Mouse (Mus musculus) lung, postnatal 10 days (tissue): Measurements from ENCODE around the gene Gm10642.

ENCODE experiments used
- DNase-seq: peaks from one replicate; pipeline ENCODE4 v3.0.0; 2021

Gene Gm10642

DNA sequence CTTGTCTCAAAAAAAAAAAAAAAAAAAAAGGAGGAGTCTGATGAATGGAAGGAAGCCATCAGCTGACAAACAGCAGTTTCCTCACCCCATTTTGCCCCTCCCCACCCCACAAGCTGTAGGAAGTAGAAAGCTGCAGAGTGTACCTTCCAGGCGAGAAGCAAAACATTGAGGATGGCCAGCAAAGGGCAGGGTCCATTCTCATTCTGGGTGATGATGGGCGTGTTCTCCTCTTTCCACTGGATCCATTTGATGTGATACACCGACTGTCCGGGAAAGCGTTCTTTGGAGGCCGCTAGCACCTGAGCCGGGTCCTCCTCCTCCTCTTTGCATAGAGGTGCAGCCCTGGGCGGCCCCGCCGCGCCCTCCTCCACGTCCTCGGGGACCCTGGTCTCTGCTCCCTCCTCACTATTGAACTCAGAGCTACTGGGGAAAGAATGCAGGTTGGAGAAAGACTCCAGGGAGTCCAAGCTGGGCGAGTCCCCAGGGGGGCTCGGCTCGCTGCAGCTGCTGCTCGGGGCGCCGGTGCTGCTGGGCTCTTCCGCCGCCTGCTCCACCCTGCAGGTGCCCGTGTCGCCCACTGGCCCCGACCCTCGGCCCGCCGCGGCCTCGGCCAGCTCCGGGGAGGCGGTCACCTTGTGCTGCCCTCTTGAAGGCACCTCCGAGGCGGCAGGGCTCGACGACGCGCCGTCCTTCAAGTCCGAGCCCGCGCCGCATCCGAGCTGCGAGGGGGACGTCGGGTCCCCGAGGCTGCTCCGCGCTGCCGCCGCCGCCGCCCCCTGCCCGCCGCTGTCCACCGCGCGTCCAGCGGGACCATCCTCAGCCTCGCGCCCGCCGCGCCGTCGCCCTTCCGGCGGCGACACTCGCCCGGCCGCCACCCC, at the start of gene Gm10642:
TSS of gene Gm10642 (plus strand) at position 122 of the 878 bp plus-strand sequence.
- peak; percentile 73 for DNase-seq

DNA sequence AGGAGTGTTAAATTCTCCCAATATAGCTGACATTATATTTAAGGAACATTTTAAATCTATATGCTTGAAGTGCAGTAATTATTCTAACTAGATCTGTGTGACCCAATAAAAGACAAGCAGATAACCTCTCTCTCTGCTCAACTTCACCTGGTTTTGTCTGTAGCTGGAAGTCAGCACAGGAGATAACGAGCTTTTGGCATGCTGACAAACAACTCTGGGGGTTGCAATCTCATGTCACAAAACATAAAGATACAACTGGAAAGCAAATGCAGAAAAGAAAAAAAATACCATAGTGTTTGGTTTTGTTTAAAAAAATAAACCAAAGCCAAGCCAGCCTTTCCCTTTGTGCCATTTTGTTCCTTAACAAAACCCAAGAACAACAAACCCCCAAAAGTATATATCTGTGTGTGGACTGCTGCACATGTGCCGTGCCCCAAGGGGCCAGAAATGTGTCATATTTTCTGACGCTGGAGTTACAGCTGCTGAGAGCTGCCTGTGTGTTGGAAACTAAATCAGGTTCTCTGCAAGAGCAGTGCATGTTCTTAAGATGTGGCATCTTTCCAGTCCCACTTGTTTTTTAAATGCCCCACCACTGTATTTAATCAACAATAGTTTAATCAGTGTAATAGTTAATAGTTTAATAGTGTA, 44.9 kb upstream of the Gm10642 start:
- no peak for DNase-seq

DNA sequence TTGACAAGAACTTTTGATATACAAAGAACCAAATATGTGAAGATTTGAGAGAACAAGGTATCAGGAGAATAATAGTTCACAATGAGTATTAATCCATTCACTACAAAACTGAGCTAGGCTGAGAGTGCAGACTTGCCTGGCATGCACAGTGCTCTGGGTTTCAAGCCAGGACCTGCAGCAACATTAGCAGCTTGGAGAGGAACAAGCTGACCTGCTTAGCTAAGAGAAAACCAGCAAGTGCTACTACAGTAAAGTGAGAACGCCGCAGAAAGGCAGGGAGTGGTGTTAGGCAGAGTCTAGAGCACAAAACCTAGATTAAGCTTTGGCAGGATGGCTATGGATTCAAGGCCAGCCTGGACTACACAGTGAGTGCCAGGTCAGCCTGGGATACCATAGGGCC, 26.3 kb upstream of the Gm10642 start:
- no peak for DNase-seq

DNA sequence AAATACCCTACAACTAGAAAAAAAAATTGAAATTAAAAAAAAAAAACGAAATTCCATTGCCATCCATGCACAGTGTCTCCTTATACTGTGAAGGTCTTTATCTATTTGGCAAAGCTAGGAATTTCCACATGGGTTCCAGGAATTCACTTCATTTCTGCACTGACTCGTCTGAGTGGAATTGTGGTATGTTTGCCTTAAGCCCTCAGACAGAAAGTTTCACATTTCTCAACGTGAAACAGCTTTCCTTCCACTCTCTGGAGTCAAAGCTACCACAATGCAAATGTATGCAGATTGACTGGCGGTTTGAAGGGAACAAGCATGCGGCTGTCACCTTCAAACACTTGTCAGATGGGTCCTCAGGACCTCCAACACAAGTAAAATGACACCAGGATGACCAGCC, 24.4 kb upstream of the Gm10642 start:
- no peak for DNase-seq

DNA sequence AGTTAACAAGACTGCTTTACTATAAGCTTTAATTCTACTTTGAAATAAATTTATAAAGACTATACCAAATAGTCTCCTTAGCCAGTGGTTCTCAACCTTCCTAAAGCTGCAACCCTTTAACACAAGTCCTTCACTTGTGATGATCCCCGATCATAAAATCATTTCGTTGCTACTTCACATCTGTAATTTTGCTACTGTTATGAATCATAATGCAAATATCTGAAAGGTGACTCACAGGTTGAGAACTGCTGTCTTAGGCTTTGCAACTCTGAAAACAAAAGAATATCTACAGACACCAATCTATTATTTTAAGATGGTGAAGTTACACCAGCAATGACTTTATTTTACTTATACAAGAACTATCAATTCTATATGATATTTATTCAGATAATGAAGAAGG, 19.3 kb upstream of the Gm10642 start:
- no peak for DNase-seq

DNA sequence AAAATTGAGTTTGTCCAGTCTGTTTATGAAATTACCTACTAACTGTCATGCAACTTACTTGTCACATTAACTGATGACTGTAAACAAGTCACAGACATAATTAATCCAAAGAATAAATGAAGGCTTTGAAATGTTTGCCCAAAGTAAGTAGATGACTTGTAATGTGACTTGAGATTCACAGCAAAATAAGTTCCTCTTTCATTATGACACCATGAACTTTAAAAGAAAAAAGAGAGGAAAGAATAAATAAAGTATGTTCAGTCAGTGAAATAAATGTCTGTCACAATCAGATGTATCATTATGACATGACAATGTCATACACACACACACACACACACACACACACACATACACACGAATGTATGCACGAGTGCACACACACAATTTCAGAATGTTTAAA, 5.8 kb upstream of the Gm10642 start:
- no peak for DNase-seq

DNA sequence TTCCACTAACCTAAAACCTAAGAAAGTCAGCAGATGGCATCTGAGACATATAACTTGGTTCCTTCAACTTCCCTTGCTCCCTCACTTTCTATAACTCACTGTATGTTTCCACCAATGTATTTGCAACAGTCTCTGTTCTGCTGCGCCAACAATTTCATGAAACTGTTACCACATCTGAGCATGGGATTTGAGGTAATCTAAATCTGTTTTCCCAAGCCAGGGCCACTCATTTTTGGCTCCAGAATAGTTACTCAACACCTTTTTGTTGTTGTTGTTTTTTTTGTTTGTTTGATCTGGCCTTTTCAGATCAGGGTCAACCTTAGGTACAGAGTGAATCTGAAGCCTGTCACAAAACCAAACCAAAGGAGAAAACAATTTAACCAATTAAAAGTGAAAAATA, 5.1 kb upstream of the Gm10642 start:
- no peak for DNase-seq

DNA sequence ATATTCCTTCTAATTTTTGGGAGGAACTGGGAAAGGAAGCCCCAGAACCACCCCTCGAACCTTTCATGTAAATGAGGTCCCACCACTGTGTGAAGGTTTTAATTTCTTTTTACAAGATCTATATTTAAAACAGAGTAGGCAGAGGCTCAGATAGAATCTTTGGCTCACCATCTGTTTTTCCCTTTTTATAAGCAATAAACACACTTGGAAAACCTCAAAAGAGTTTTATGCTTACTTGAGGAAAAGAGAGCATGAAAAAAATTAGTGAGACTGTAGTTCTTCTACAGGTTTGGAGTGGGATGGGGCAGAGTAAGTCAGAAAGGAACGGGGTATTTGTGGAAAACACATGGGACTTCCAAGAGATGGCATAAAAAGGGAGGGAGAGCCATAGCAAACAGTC, 3.8 kb upstream of the Gm10642 start:
- DNase-seq: no peak

DNA sequence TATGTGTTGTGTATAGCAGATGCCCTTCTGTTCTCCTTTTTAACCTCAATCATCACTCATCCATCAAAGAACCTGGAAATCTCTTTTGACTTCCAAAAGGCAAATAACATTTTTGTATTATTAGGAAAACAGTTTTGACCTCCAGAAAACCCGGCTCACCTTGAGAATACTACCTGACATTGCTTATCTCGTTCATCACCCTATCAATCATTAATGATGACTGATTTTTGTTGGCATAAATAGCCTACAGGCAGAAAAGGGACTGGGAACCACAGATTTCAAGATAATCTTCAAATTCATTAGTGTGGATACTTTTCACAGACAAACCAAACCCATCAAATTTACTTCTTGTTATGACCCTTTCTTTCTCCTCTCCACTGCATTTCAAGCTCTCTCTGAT, 2.2 kb upstream of the Gm10642 start:
- DNase-seq: no peak

DNA sequence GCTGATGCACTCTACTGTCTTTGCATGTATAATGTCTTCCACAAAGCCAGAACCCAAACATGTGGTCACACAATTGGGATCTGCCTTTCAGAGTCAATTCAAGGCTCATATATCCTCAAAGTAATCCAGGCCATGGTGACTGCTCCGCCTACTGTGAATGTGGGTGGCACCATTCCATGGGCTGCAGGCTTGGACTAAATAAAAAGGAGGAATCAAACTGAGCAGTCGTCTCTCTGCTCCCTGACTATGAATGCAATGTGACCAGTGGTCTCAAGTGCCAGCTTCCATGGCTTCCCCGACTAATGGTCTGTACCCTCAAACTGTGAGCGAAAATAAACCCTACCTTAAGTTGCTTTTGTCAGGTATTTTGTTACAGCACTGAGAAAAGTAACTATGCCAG, 1.6 kb upstream of the Gm10642 start:
- no peak for DNase-seq

DNA sequence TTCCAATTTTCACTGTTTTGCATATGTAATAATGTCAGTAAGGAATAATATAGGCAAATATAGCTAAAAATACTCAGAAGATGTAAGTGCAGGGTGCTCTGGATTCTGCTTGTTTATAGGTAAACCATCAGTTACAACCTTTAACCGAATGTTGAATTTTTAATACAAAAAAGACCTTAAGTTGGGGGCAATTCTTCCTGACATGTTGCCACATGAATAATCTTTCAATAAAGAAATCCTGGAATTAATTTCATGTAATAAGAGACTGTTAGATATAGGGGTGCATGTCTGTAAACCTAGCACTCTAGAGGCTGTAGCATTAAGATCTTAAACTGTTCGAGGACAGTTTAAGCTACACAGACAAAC, 304 bp upstream of the Gm10642 start:
- DNase-seq: no peak

DNA sequence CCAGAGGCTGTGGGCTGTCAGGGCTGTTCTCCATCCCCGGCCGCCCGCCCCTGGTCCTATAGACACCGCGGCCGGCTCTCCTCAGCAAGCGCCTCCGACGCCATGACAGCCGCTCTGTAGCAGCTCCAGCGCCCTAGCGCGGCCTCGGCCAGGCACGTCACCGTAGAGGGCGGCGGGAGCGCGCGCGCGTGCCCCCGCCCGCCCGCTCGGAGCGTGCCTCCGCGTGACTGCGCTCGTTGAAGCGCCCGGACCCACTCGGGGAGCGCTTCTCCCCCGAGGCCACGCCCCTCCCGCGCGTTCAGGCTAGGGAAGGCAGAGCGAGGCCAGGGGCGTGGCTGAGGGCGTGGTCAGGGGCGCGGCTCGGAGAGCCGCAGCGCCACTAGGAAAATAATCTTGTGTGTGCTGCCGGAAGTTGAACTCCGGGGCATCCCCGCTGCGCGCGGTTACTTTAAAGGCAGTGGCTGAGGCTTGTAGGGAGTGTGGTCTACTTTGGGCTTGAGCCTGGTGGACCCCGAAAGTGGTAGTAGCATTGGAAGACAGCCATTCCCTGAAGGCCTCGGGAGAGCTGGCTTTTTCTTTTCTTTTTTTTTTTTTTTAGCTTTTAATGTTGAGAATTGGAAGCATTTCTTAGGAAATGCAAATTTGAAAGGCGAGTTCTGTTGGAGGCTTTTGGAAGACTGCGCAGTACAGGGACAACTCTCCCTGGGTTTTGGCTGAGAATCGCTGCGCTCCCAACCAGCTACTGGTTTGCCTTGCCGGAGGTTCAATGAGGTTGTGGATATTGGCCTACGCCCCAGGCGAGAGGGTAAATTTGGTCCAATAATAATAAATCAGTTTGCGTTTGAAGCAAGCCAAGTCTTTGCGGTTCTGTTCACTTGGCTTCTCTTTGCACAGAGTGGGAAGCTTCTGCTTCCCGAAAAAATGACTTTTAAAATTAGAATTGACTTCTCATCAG, 1.2 kb downstream of the Gm10642 start, which contains the start of gene Mindy2:
TSS of gene Mindy2 (minus strand) at position 162 of the 955 bp plus-strand sequence.
- DNase-seq: peak; percentile 98

DNA sequence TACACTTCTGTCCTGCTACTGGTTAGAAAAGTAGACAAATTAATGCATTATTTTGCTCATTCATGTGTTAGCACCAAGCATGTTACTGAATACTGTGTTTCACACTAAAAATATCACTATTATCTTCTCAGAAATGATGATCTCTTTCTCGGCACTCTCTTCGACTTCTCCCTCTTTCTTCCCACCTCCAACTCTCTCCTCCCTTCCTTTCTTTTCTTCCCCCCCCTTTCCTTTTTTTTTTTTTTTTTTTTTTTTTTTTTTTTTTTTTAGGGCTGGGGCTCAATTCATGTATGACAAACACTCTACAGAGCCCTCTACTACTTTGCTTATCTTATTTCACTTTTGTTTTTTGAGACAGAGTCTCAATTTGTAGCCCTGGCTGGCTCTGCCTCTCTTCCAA, 2.2 kb downstream of the Gm10642 start:
- DNase-seq: no peak

DNA sequence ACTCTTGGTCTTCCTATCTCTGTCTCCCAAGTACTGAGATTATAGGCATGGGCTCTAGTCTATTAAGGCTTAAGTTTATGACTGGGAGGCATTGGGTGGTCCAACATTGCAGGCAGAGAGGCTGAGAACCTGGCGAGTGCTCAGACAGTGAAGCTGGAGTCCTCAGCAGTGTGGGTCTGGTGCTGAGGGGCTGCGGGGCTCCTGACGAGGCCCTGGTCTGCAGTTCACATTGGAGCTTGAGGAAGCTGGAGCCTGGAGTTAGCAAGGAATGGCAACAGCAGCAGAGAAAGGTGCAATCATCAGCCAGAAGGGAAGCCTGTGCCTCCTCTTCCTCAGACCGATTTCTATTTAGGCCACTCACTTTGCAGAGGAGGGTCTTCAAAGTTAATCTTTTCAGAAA, 8.8 kb downstream of the Gm10642 start:
- DNase-seq: no peak

DNA sequence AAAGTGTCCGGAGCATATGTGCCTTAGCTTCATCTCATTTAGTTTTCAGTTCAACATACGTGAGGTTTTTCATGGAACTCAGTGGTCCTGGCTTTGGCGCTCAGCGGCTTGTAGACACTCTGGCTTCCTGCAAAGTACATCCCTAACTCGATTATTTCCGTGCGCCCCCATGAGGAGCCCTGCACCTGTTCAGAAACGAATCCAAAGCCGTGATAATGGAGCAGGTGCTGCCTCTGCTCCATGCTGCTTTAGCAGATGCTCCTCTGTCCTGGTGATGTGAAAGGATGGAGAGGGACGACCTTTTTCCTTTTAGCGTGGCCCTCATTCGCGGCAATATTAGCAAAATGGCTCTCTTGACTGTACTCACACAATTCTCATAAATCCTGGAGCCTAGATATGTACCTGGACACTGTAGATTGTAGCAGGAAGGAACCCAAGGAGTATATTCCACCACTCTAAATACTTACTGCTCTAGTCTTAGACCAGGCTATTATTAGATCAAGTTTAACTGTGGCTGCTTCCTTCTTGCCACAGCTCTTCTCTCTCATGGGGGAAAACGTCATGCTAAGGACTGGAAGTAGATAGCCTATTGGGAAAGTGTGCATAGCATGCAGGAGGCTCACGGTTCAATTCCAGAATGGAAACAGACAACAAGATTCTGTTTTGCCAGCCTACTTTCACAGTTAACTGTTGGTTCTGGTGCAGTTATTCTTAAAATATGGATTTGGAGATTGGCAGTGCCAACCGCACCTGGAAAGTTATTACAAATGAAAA, 9.5 kb downstream of the Gm10642 start:
- no peak for DNase-seq

DNA sequence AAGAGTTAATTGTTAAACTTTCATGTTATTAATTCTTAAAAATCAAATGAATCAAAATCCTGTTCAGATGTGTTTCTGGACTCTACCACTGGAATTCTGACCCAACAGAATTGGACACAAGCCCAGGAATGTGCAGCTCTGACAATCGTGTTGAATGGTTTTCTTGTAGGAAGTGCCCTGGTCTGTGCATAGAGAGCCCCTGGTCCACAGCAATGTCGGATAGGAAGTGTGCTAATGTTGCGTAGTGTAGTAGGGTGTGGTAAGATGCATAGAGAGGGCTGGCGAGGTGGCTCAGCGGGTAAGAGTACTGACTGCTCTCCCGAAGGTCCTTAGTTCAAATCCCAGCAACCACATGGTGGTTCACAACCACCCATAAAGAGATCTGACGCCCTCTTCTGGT, 10.8 kb downstream of the Gm10642 start:
- DNase-seq: peak; percentile 28

DNA sequence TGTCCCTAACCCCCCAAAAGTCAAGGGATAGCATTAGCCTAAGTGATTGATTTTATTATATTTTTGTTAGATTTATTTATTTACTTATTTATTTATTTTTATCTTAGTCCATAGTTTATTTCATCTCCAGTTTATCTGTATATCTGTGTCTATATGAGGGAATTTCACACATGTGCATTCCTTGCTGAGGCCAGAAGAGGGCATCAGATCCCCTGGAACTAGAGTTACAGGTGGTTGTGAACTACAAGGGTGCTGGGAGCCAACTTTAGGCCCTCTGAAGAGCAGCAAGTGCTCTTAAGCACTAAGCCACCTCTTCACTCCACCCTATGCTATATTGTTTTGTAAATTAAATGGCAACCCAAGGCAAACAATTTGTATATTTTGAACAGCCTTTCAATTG, 12.0 kb downstream of the Gm10642 start:
- no peak for DNase-seq

DNA sequence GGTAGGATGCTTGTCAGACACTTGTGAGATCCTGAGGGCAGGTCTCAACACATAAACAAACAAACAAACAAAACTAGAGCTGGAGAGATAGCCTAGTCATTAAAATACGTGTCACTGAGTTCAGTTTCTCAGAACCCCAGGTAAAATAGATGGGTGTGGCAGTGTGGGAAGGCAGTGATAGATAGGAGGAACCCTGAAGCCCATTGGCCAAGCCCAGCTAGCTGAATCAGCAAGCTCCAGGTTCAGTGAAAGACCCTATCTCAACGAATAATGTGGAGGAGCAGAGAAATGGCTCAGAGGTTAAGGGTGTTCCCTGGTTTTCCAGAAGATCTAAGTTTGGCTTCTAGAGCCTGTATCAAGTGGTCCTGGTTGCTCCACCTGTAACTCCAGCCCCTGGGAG, 13.1 kb downstream of the Gm10642 start:
- DNase-seq: no peak

DNA sequence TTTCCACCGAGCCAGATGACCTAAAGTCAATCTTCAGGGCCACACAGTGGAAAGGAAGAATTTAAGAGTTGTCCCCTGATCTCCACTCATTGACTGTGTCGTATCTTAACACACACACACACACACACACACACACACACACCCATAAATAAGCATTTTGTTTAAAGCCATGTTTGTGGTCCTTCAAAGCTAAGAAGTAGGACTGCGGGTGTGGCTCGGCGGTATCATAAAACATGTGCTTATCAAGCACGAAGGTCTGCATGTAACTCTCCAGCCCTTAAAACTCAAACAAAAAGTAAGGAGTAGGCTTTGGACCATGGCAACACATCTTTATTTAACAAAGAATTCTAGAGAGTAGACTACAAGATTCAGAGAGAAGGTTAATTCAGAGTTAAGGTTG, 14.3 kb downstream of the Gm10642 start:
- DNase-seq: no peak

DNA sequence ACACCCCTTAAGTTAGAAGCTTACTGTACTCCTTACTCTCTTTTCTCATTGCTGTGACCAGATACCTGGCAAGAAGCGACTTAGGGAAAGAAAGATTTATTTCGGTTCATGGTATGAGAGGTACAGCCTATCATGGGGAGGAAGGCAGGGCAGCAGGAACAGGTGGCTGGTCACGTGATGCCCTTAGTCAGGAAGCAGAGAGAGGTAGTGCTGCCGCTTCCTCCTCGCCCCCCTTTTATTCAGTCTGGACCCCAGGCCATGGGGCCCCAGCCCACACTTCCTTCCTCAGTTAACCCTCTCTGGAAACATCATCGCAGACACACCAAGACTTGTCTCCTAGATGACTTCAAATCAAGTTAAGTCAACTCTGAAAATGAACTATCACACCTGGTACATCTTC, 15.2 kb downstream of the Gm10642 start:
- DNase-seq: peak; percentile 18

DNA sequence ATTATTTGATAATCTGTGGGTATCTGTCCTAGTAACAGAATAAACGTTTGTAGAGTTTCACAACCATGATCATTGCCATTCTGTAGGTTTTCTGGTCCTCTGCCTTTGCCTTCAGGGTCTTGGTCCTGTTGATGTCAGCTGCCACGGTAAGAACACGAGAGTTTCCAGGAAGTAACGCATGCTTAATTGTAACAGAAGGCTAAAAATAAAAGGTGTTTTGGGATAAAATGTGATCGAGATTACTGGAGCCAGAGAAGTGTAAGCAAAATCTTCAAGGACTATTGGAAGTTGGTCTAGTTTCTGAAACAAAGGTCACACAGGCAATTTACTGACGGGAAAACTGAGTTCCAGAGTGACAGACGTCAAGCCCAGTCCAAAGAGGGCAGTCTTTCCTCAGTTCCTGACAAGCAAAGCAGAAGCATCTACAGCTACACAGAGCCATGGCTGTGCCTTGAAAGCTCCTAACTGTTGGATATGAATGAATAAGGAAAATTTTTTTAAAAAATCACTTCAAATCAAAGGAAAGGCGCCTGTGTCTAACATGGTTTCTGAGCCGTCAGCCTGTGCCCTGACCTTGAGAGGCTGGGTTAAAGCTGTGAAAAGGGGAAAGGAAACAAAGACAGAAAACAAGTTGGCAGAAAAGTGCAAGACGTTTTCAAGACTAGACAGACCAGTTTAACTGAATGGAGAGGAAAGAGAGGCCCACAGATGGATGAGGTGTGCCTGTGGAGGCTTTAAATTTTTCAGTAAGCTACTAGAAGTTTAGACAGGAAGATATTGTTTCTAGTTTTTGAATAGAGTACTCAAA, 15.9 kb downstream of the Gm10642 start:
- DNase-seq: peak; percentile 45

DNA sequence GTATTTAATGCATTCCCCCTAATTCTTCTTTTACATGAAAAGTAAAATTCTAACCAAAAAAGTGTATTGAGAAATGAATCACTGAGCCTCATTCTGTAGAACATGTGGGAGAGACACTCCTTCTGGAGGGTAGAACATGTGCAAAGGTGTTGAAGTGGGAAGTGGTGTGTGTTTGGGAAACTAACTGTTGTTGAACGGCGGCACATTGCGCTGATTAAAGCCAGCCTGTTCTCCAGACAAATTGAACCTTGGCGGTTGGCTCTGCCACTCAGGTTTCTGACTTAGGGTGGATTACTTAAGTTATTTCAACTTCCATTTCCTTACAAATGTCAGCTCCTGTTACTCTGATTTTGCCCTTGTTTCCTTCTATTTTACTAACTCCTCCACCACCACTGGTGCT, 17.6 kb downstream of the Gm10642 start:
- DNase-seq: no peak
